Mouse (Mus musculus) spleen, adult 2 months (tissue): ENCODE results near the gene Nrxn1.

Experiments
- CTCF ChIP-seq: fragments of 200-500 bp; IDR thresholded peaks from 2 replicates; pipeline ENCODE4 v1.5.1; 2011; ENCODE audit warnings: mild to moderate bottlenecking, inconsistent platforms; ENCODE audit not compliant: insufficient read depth, insufficient read length, insufficient replicate concordance; ENCODE audit errors: extremely low read depth
- POLR2A ChIP-seq: fragments of 200-500 bp; IDR thresholded peaks from 2 replicates; pipeline ENCODE4 v1.6.1; 2011; ENCODE audit warnings: low read depth, low read length, inconsistent platforms

DNA sequence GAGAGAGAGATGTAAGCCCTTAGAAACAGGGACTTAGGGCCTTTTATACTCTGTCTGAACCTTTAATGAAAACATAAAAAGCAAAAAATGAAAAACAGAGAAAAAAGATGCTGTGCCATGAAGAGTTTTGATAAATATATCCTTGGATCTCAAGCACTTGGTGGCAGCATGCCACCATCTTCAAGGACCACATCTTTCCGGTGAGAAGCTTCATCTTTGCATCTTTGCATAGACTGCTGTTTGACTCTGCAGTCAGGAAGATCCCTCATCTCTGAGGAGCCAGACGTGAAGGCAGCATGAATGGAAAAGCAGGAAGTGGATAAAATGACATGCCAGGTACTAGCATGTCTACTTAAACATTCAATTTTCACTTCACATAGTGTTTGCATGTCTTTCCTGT is 586.8 kb downstream of the Nrxn1 start:
- TF ChIP-seq POLR2A (no peak), CTCF (no peak)
